Mouse (Mus musculus) spleen, adult 2 months (tissue): ENCODE measurements at regions not wholly inside any gene's neighbourhood (a gene's known extent, or its start where the extent isn't known, plus 50 kb on each side); places are given as distances from the start of the nearest gene placed in this dataset.

ENCODE experiments used
- CTCF ChIP-seq: fragments of 200-500 bp; IDR thresholded peaks from 2 replicates; pipeline ENCODE4 v1.5.1; 2011; ENCODE audit warnings: mild to moderate bottlenecking, inconsistent platforms; ENCODE audit not compliant: insufficient read depth, insufficient read length, insufficient replicate concordance; ENCODE audit errors: extremely low read depth
- POLR2A ChIP-seq: fragments of 200-500 bp; IDR thresholded peaks from 2 replicates; pipeline ENCODE4 v1.6.1; 2011; ENCODE audit warnings: low read depth, low read length, inconsistent platforms

- TF ChIP-seq CTCF (no peak), POLR2A (no peak)
Observed at GRCm38 (mm10) chr17:79509957-79510710, 101.5 kb upstream of the Rmdn2 start.
